Mouse (Mus musculus): ENCODE data around the gene Ltb4r1. TPM values are rescaled to one million over a fixed set of nuclear protein-coding genes. Genes with fewer than 3 reads are reported as not detected.

Ltb4r1 gene
- 1.5 and 6.3 TPM in 2 replicates for total RNA-seq (2017)

DNA sequence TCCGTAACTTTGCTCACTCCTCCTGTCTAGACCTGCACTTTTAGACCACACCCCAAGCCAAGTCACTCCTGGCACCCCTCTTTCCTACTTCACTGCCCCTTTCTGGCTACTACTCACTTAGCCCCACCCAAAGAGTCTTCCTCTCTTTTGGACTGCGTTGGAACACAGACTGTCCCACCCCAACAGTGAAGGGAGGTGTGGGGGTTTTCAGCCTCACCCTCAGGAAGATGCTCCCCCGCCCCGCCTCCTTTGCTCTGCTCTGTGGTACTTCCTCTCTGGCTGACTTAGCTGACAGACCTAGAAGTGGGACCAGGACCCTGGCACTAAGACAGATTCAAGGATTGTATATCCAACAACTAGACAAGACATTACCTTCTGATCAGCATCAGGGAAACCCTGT, at the start of gene Ltb4r1:
Gene Ltb4r1 (plus strand): TSS at position 267 of the 400 bp plus-strand sequence.
- peak; percentile 34 for ATAC-seq (replicated peaks; ENCODE audit: low read depth, poor library complexity, severe bottlenecking)

DNA sequence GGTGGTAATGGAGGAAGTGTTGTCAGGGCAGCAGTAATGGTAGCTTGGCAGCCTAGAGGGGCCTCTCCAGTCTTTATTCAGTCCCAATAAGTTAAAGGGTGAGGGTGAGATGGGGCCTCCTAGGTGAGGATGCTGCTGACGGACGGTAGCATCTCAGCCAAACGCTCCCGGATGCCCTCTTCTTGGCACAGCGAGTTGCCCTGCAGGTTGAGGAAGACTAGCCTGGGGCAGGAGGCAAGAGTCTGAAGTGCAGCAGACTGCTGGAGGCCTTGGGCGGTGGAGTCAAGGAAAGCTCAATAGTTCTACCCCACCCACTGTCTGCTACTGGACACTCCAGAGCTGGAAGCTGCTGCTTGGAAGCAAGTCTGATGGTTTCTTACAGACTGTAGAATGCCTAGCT, 49.5 kb upstream of the Ltb4r1 start:
- ATAC-seq (replicated peaks; ENCODE audit: low read depth, poor library complexity, severe bottlenecking), result no peak

DNA sequence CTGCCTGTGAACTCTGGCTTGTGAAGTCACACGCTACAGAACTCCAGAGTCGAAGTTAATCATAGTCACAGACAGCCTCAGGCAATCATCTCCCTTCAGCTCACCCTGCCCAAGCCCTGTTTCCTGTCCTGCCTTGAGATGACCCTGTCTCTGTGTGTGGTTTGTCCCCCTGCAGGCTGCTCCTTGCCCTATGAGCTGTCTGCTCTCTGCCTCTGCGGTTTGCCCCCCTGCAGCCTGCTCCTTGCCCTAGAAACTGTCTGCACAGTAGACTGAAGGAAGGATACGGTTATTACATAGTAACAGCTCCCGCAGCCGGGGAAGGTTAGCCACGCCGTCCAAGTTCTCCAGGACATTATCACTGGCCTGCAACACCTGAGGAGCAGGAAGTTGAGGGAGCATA, 48.9 kb upstream of the Ltb4r1 start:
- no peak for ATAC-seq (replicated peaks; ENCODE audit: low read depth, poor library complexity, severe bottlenecking)

DNA sequence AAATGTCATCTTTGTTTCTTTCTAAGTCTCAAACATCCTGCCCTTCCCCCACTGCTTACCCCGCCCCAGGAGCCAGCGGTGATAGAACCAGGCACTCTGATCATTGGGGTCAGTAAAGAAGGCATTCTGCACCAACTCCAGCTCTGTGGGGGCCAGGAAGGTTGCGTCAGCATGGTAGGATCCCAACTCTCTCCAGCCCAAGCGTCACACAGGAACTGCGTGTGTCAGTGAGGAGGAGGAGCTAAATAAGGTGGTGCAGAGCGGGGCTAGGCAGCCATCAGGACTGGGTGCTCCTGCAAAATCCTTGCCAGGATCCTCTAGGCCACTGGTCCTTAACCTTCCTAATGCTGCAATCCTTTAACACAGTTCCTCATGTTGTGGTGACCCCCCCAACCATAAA, 46.0 kb upstream of the Ltb4r1 start:
- ATAC-seq (replicated peaks; ENCODE audit: low read depth, poor library complexity, severe bottlenecking), result no peak

DNA sequence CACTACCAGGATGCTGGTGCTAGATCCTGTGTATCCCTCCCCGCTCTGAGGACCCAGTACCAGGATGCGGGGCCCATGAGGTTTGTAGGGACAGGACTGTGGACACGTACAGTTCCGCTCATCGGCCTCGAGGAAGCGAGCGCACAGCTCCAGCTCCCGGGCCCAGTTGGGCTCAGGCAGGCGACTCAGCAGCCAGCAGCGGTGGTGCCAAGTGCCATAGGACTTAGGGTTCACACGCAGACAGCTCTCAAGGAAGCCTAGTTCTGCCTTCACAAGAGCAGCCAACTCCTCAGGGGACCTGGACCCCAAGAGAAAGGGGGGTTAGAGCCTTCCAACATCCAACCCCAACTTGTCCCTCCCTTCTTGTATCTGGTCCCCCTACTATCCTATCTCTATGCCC, 45.1 kb upstream of the Ltb4r1 start:
- ATAC-seq (replicated peaks; ENCODE audit: low read depth, poor library complexity, severe bottlenecking), result no peak

DNA sequence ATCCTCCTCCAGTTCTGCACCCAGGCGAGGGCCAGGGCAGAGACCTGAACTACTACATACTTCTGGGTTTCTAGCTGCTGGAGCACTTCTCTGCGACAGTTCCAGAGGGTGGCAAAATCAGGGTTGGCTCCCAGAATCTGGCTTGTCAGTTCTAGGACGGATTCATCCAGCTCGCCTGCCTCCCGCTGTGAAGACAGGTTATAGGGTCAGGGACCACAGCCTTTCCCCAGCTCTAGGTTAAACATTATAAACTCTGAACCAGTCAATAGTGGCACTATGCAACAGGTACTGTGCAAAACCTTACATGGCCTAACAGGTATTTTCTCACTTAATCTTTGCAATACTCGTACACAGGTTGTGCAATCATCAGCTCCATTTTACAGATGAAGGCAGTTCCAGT, 44.7 kb upstream of the Ltb4r1 start:
- no peak for ATAC-seq (replicated peaks; ENCODE audit: low read depth, poor library complexity, severe bottlenecking)

DNA sequence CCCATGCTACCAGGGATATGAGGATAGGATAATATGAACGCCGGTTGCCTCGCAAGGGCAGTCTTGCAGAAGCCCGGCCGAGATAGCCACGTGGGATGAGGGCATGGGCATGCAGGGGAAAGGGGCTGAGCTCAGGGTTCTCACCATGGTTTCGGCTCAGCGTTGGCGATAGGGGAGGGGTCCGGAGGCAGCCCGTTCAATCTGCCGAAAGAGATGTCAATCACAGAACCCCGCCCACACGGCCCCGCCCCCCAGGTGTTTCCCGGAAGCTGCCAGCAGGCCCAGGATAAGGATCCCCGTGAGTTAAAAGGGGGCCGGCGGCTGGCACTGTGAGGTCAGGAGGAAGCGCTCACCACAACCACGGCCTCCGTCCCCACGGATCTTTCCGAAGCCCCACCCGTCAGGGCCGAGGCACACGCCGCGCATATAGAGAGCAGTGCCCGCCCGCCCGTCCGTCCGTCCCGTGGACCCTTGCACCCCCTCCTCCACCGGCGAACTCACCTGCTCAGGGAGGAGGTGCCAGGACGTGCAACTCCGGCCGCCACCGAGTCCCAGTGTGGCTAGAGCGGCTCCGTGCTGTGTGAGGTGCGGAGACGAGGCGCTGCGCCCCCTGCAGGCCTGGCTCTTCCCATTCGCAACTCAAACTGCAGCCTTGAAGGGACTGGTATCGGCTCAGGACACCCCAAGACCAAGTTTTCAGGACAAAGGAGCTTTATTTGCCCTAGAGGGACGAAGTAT, 43.9 kb upstream of the Ltb4r1 start, which contains the start of gene Rabggta:
Gene Rabggta (minus strand): TSS at position 564 of the 738 bp plus-strand sequence.
- peak; percentile 63 for ATAC-seq (replicated peaks; ENCODE audit: low read depth, poor library complexity, severe bottlenecking)

DNA sequence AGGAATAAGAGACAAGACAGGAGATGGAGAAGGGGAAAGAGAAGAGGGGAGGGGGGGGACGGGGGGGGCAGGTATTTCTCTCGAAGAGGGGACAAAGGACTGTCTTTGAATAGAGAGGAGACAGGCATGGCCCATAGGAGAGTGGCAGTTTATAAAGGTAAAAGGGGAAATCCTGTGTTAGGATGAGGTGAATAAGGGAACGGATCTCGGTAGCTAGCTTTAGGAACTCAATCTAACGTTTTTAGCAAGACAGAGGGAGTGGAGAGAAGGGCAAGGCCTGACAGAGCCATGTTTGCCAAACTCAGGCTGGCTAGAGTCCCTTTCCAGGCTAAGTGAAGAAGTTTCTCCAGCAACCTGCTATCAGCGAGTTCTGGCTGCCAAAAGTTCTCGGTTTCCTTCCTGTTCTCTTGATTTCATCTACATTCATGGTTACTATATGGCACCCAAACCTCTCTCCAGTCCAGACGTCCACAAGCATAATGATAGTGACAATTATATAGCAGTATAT, 43.3 kb upstream of the Ltb4r1 start:
- ATAC-seq (replicated peaks; ENCODE audit: low read depth, poor library complexity, severe bottlenecking), result no peak

DNA sequence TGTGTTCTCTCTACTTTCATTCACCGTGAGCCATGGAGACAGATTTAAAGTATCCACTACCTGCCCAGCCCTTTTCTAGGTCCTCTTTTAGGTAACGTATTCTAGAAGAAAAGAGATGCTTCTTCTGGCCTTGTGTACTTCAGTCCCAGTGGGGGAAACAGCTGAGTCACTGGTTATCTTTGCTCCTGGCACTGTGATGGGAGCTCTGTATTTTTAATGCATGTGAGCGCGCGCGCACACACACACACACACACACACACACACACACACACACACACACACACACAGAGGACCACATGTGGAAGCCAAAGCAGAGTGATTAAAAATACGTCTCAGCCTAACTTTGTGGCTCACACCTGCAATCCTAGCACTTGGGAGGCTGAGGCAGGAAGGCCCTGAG, 42.3 kb upstream of the Ltb4r1 start:
- no peak for ATAC-seq (replicated peaks; ENCODE audit: low read depth, poor library complexity, severe bottlenecking)

DNA sequence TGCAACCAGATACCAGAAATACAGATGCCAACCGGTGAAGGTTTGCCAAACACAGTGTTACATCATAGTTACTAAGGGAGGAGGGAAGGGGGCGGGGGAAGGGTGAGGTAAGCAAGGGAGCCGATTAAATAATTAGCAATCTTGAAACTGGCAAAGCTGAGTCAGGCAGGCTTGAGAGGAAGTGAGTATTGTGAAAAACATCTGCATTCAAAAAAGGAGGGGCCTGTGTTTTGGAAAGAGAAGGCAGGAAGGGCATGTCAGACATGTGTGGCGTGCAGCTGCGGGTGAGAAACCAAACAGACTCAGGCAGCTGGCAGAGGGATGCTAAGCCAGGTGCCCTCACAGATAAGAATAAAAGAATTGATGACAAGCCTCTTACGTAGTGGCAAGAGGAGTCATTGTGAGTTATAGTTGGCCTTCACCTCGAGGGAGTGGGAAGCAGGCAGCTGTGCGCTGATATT, 41.3 kb upstream of the Ltb4r1 start:
- ATAC-seq (replicated peaks; ENCODE audit: low read depth, poor library complexity, severe bottlenecking), result peak; percentile 78

DNA sequence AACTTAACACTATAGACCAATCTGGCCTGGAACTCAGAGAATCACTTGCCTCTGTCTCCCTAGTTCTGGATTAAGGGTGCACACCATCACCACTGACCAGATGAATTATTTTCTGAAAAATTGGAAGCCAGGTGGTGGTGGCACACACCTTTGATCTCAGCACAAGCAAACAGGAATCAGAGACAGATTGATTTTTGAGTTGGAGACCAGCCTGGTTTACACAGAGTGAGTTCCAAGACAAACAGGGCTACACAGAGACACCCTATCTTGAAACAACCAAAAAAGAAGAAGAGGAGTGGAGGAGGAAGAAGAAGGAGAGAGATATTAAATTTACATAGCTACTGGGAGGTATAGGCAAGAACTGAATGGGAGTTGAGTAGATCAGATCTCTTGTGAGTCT, 39.5 kb upstream of the Ltb4r1 start:
- ATAC-seq (replicated peaks; ENCODE audit: low read depth, poor library complexity, severe bottlenecking), result no peak

DNA sequence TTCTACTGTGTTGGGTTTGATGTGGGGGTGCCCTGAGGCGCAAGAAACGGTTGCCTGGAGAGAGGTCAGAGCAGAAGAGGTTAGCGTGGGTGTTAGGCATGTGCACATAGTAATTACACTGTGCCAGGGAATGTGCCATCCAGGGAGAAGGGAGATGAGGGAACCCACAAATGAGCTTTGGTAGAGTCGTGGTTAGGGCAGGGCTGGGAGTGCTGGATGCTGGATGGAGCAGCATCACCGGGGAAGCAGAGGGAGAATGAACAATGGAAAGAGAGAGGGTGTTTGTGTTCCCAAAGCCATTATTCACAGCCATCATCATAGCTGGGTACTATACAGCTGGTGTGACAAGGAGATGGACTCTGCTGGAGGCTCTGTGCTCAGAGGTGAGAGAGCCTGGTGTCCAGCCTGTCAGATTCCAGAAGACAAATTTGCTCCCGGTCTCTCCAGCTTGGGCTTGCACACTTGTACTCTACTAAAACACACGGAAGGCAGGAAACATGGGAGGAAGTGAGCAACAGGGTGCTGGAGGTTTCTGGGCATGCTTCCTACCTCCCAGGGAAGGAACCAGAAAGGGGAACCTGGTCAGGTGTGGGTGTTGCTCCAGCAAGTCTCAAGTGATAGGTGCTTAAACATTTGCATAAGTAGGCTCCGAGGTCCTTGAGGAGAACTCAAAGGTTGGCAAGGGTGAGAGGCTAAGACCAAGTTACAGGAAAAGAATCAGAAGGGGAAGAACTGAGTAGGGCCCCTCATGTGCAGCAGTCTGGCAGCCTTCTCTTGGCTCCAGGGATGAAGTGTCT, 37.7 kb upstream of the Ltb4r1 start:
- ATAC-seq (replicated peaks; ENCODE audit: low read depth, poor library complexity, severe bottlenecking), result peak; percentile 12; the same call in 1 of the 2 replicates

DNA sequence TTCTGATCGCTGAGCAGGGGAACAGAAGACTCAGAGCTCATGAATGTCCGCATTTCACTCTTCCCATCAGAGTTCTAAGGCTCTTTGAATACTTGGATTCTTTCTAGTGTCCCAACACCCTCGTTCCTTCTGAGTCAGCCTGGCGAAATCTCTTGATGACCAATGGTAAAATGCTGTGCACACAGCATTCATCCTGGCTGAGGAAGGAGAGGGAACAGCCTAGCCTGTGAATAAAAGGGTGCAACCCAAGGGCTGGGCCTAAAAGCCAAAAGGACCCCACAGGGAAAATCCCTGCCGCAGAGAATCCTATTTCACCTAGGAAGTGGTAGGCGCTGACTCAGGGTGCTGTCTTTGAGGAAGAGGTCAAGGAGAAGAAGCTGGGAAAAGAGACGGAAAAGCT, 35.6 kb upstream of the Ltb4r1 start:
- ATAC-seq (replicated peaks; ENCODE audit: low read depth, poor library complexity, severe bottlenecking), result no peak

DNA sequence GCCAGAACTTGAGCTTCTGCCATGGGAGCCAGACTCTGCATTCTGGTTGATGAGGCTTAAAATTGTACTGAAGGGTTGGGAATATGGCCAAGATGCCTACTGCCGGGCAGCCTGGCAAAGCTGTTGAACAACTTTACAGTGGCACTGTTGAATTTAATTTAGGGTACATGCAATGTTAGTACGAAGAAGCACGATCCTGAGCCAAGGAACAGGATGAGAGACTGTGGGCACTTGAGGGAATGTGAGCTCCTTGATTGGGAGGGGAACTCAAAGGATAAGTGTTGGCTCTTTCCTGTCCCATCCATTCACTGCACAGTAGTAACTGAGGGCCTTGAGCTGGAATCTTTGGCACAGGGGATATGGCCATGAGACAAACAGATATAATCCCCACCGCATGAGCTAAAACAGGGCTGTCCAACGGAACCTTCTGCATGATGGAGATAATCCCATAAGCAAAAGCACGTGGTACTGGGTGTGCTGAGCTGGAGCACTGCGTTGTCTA, 35.2 kb upstream of the Ltb4r1 start:
- ATAC-seq (replicated peaks; ENCODE audit: low read depth, poor library complexity, severe bottlenecking), result no peak

DNA sequence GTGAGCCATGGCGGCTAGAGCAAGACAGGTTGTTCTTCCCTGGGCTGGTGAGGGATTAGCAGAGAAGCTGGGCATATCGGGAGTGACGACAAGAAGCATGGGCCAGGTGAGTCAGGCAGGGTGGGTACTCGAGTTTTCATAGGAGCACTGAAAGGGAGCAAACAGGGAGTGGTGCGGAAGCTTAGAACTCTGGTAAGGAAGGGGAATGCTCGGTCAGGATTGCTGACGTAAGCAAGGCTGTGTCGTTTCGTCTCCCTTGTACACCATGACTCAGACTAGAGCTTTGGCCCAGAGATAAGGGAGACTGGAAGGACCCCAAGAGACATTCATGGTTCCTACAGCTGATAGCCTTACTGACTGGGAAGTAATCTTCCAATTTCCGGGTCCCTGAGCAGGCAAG, 31.9 kb upstream of the Ltb4r1 start:
- ATAC-seq (replicated peaks; ENCODE audit: low read depth, poor library complexity, severe bottlenecking), result no peak

DNA sequence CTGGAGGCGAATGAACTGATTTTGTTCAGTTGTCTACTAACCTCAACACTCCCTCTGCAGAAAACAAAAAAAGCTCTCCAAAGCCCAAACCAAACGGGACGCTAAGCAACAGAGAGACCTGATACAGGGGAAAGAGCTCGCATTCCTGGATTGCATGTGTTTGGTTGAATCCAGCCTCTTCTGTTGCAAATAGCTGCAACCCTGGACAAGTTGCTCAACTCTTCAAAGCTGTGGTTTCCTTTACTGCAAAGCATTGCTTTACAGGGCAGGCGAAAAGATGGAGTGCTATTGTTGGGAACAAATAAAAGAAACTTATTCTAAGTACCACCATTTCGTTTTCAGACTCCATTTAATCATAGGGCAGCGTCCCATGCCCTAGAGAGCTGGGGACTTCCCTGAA, 30.9 kb upstream of the Ltb4r1 start:
- no peak for ATAC-seq (replicated peaks; ENCODE audit: low read depth, poor library complexity, severe bottlenecking)

DNA sequence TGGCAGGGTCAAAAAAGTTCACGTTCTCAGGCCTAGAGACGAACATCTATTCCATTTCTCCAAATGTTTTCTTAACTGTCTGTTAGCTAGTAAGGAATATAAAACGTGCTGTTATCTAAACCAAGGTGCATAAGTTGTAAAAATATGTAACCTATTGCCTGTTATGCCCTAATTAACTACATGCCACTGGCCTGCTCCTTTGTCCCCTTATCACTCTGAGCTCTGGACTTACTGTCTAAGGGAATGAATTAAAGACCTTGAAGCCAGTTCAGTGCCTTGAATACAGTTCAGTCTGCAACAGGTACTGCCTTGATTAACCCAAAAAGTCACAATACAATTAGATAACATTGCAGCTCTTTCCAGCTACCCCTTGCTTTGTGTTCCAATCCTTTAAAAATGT, 30.4 kb upstream of the Ltb4r1 start:
- no peak for ATAC-seq (replicated peaks; ENCODE audit: low read depth, poor library complexity, severe bottlenecking)

DNA sequence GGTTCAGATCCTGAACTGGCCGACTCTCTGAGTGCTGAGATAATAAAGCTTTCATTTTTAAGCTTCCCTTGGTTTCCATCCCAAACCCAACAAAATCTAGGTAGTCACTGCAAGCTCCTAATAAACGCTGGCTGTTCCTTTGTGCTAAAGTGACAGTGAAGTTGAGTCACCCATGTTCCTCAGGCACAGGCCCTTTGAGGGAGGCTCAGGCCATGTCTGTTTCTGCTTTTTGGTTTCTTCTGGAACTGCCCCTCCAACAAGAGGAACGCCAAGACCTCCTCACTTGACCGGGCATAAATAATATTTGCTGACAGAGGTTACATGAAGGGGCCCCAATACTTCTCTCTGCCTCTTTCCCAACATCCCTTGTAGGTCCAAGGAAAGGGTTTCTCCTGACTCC, 30.0 kb upstream of the Ltb4r1 start:
- 0 out of 2 replicates have a peak, but pooled peaks have one; percentile 5 for ATAC-seq (replicated peaks; ENCODE audit: low read depth, poor library complexity, severe bottlenecking)

DNA sequence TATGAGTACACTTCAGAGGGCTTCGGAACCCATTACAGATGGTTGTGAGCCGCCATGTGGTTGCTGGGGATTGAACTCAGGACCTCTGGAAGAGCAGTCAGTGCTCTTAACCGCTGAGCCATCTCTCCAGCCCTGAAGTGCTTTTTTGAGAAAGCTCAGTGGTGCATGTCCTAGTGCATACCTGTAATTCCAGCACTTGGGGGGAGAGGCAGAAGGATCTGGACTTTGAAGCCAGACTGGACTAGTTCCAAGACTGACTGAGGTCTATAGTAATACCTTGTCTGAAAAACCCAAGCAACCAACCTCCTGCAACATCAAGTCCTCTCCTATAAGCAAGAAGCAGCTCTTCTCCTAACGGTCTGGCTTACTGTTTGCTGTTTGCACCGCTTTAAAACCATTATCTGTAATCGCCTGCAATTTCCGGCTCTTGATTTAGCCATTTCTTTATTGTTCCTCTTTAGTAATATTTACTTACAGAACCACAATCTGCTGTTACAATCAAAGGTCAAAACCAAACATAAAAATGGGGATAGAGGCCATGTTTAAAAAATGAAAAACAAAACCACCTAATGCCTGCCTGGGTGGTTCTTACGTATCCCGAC, 28.6 kb upstream of the Ltb4r1 start:
- 0 out of 2 replicates have a peak, but pooled peaks have one; percentile 22 for ATAC-seq (replicated peaks; ENCODE audit: low read depth, poor library complexity, severe bottlenecking)

DNA sequence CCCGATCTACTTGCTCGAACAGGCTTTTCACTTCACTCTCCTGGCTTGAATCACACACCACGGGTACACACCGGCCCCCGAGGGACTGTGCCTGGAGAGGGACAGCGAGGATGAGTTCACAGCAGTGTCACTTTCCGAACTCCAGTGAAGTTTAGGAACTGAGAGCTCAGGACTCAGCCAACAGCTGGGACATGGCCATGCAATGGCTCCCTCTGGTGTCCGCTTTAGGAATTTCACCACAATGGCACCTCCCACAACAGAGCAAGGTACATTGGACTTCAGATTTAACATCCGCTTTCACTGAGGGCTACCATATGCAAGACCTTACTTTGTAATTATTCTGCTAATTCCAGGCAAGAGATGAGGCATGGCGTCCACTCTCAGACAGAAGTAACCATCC, 22.1 kb upstream of the Ltb4r1 start:
- ATAC-seq (replicated peaks; ENCODE audit: low read depth, poor library complexity, severe bottlenecking), result peak; percentile 78

All from common myeloid progenitor, adult 5-6 weeks (primary cell).